Mouse (Mus musculus) forebrain, embryonic 12.5 days (tissue): ENCODE data around the gene Arhgap9. TPM values are rescaled to one million over a fixed set of nuclear protein-coding genes. Genes with fewer than 3 reads are reported as not detected.

Source experiments
- ATAC-seq: fragments of 200-750 bp; cut with Nextera tagmentation; 2 replicates; pipeline ENCODE4 v1.8.0; 2017; ENCODE audit warnings: moderate TSS enrichment; ENCODE audit not compliant: low FRiP score
- H3K27ac ChIP-seq: fragments of 300-500 bp; sonication (generic); 2 replicates; pipeline ENCODE4 v1.5.1; 2016; ENCODE audit warnings: mild to moderate bottlenecking
- H3K27me3 ChIP-seq: fragments of 300-500 bp; sonication (generic); 2 replicates; pipeline ENCODE4 v1.6.1; 2016; ENCODE audit warnings: mild to moderate bottlenecking
- H3K36me3 ChIP-seq: fragments of 300-500 bp; sonication (generic); replicated peaks from 2 replicates; pipeline ENCODE4 v1.6.1; 2016; ENCODE audit warnings: mild to moderate bottlenecking
- H3K4me1 ChIP-seq: fragments of 300-500 bp; sonication (generic); 2 replicates; pipeline ENCODE4 v1.6.1; 2016
- H3K4me2 ChIP-seq: fragments of 300-500 bp; sonication (generic); 2 replicates; pipeline ENCODE4 v1.6.1; 2016; ENCODE audit warnings: mild to moderate bottlenecking, moderate library complexity
- H3K4me3 ChIP-seq: fragments of 300-500 bp; sonication (generic); replicated peaks from 2 replicates; pipeline ENCODE4 v1.5.1; 2016; ENCODE audit warnings: mild to moderate bottlenecking
- H3K9ac ChIP-seq: fragments of 300-500 bp; sonication (generic); 2 replicates; pipeline ENCODE4 v1.6.1; 2016; ENCODE audit warnings: mild to moderate bottlenecking
- H3K9me3 ChIP-seq: fragments of 300-500 bp; sonication (generic); 2 replicates; pipeline ENCODE4 v1.6.1; 2016
- WGBS: fragments of 180-500 bp; shearing (Covaris S2); methylation state at CpG from one replicate; pipeline ENCODE4 v1.1.7; 2016; 5-methylcytosine and 5-hydroxymethylcytosine counted together
- polyA plus RNA-seq: library from polyadenylated mRNA; unstranded; fragments of >200 nt; fragmentation: Nextera tagmentation; extraction: Ambion mirVana; gene quantifications from 2 replicates; pipeline ENCODE4 v1.2.1, GENCODE M21; 2016

Arhgap9 gene
- polyA plus RNA-seq, 1 experiment from 2014 or later, result 1.3 TPM

DNA sequence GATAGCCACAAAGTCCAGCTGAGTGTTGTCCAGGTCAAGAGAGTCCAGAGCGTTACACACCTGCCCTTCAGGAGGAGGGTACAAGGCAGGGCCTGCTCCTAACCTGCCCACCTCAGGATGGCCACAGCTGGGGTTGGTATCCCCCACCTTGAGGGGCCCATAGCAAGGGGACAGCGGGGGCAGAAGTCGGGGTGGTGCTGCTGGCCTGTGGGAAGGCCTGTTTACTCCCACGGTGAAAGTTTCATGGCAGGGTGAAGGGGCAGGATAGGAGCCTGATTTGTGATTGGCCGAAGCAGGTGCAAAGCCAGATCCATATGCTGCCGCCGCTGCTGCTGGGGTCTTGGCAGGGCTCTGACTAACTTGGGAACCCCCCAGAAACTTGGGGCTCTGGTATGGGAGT lies 8.4 kb downstream of the Arhgap9 start:
- WGBS, result 82% methylated on average over 7 of the region's 7 CpGs
- H3K4me2 ChIP-seq, result no peak overlapping the region
- no peak overlapping the region for H3K4me3 ChIP-seq
- peaks cover 72% of the 10 kb centered on the region for H3K27me3 ChIP-seq
- H3K9me3 ChIP-seq, result no peaks in the 10 kb centered on the region
- H3K36me3 ChIP-seq, result 0 out of 2 replicates have a peak, but pooled peaks cover 2% of the 10 kb centered on the region
- ATAC-seq, result no peak
- H3K9ac ChIP-seq, result no peak overlapping the region
- H3K27ac ChIP-seq, result no peak overlapping the region
- peaks cover 18% of the 10 kb centered on the region for H3K4me1 ChIP-seq

DNA sequence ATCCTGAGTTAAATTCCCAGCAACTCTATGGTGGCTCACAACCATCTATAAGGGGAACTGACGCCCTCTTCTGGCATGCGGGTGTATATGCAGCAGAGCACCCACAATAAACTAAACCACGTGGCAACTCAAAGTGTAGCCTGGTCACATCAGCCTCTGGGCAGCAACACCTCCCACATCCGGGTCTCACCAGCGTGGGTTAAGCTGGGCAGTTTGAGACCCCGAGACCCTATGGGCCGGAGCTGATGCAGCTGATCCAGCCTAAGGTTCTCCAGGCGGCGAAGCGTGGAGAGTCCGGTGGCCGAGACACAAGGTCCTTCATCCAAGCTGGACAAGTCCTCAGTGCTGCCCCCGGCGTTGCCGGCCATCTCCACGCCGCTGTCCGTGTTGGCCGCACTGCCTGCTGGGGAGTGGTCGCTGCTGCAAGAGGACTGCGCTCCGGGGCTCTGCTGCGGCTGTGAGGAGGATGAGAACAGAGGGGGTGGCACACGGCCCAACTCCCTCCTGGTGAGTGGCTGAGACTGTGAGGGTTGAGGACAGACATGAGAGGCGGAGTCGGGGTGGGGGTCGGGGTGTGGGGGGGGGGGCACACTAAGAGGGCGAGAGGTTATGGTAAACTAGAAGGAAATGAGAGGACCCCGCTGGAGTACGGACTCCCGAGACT lies 10.6 kb downstream of the Arhgap9 start:
- Histone ChIP-seq H3K9ac (no peak overlapping the region), H3K4me2 (peak overlapping the region; percentile 45), H3K27me3 (peaks cover 51% of the 10 kb centered on the region), H3K27ac (no peak overlapping the region), H3K36me3 (0 out of 2 replicates have a peak, but pooled peaks cover 2% of the 10 kb centered on the region), H3K4me1 (peaks cover 5% of the 10 kb centered on the region), H3K4me3 (peak overlapping the region; percentile 33), H3K9me3 (no peaks in the 10 kb centered on the region)
- ATAC-seq, result 0 out of 2 replicates have a peak, but pooled peaks have one; percentile 14
- WGBS, result 28% methylated on average over 31 of the region's 31 CpGs

DNA sequence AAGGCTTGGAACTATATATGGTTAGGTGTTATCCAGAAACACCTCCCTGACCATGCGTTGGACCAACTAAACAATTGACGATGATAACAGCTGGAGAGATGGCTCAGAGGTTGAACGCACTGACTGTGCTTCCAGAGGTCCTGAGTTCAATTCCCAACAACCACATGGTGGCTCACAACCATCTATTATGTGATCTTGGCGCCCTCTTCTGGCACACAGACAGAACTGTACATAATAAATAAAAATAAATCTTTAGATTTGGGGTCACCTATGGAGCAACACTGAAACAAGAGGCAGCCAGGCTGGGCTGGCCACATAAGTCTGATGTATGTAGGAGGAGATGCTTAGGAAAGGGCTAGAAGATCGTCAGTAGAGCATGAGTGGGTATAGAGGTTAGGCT lies 11.4 kb downstream of the Arhgap9 start:
- Histone ChIP-seq H3K9me3 (no peaks in the 10 kb centered on the region), H3K9ac (no peak overlapping the region), H3K4me3 (no peak overlapping the region), H3K27ac (no peak overlapping the region), H3K4me1 (peaks cover 5% of the 10 kb centered on the region), H3K4me2 (no peak overlapping the region), H3K36me3 (0 out of 2 replicates have a peak, but pooled peaks cover 2% of the 10 kb centered on the region), H3K27me3 (peaks cover 45% of the 10 kb centered on the region)
- 63% methylated on average over 5 of the region's 5 CpGs for WGBS
- ATAC-seq, result no peak

DNA sequence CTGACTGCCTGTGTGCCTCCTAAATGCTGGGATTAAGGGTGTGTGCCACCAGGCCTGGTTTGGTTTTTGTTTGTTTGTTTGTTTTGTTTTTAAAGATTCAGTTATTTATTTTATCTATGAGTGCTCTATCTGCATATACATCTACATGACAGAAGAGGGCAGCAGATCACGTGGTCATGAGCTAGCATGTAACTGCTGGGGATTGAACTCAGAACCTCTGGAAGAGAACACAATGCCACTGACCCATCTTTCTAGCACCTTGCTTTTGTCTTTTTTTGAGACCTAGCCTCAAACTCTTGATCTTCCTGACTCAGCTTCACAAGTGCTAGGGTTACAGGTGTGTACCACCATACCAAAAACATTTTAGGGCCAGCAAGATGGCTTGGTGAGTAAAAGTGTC lies 13.5 kb downstream of the Arhgap9 start:
- H3K27ac ChIP-seq, result no peak overlapping the region
- peaks cover 40% of the 10 kb centered on the region for H3K27me3 ChIP-seq
- no peaks in the 10 kb centered on the region for H3K9me3 ChIP-seq
- H3K36me3 ChIP-seq, result 0 out of 2 replicates have a peak, but pooled peaks cover 2% of the 10 kb centered on the region
- 64% methylated on average over 1 of the region's 1 CpGs for WGBS
- no peak for ATAC-seq
- H3K4me1 ChIP-seq, result peaks cover 20% of the 10 kb centered on the region
- no peak overlapping the region for H3K4me2 ChIP-seq
- H3K4me3 ChIP-seq, result no peak overlapping the region
- no peak overlapping the region for H3K9ac ChIP-seq

DNA sequence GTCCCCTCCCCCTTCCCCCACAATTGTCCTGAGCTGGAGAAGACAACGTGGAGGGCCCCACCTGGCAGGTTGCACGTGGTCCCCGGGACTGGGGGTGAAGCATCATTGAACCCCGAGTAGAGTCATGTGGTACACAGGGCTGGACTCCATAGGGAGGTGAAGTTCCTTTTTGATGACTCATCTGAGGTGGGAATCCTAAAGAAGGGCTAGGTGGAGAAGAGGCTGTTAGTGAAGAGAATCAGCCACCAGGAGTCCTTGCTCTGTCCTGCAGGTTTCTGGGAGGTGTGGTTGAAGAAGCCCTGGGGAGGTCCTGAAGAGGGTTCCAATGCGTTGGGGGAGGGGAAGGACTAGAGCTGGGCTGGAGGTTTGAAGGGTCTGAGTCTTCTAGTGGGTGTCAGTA lies 15.2 kb downstream of the Arhgap9 start:
- H3K9ac ChIP-seq, result no peak overlapping the region
- 0 out of 2 replicates have a peak, but pooled peaks cover 2% of the 10 kb centered on the region for H3K36me3 ChIP-seq
- H3K4me1 ChIP-seq, result peaks cover 35% of the 10 kb centered on the region
- no peak overlapping the region for H3K27ac ChIP-seq
- H3K9me3 ChIP-seq, result no peaks in the 10 kb centered on the region
- no peak for ATAC-seq
- peaks cover 41% of the 10 kb centered on the region for H3K27me3 ChIP-seq
- no peak overlapping the region for H3K4me2 ChIP-seq
- H3K4me3 ChIP-seq, result no peak overlapping the region
- 82% methylated on average over 5 of the region's 5 CpGs for WGBS

DNA sequence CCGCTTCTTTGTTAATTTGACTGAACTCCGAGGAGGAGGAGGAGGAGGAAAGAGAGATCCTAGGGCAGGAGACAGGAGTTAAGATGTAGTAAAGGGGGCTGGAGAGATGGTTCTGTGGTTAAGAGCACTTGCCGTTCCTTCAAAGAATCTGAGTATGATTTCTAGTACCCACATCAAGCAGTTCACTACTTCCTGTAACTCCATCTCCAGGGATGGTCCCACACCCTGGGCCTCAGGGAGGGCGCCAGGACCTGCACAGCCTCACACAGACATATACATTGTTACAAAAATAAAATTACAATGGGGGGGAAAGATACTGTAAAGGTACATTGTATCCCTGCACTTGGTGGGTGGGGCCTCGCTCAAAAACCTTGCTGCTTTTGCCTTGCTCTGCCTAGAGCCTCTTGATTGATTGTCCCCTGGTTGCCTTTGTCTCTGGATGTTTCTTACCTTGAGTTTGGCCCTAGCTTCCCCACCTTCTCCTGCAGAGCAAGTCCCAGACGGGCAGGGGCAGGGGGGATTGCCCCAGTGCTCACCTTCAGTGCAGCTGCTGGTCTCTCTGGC lies 15.9 kb downstream of the Arhgap9 start:
- no peak overlapping the region for H3K4me3 ChIP-seq
- 87% methylated on average over 6 of the region's 6 CpGs for WGBS

DNA sequence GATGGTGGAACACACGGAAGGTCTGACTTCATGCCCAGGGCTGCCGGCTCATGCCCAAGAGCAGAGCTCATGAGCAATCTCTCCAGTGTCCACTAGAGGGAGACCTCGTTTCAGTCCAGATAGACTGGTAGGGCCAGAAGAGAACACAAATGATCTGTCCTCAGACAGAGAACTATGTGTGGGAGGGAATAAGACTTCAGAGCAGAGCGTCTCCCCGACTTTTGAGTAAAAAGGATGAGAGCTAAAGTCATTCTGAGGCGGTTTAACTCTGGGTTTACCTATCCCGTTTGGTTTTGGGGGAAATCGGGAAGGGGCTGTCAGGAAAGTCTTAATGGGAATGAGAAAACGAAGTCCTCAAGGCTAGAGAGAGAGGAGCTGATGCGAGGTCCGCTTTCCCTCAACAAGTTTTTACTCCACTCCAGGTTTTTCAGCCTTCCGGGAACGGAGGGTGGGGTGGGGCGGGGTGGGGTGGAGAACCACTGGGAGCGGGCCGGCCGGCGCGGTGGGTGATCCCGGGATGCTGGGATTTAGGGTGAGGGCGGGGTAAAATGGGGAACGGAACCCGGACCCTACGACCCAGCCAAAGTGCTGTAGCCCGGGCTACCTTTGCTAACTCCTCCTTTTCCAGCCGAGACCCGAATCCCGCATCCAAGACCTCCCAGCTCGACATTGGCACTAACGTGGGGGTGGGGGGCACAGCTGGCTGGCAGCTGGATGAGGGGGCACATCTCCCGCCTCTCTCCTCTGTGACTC lies 17.3 kb downstream of the Arhgap9 start:
- peak; percentile 75 for ATAC-seq
- peak overlapping the region; percentile 78 for H3K4me2 ChIP-seq
- WGBS, result under 1% methylated on average over 31 of the region's 31 CpGs
- H3K36me3 ChIP-seq, result no peaks in the 10 kb centered on the region
- H3K27me3 ChIP-seq, result peaks cover 42% of the 10 kb centered on the region
- peak overlapping the region; percentile 41 for H3K4me3 ChIP-seq
- H3K4me1 ChIP-seq, result peaks cover 38% of the 10 kb centered on the region
- peak overlapping the region; percentile 44; the same call in 1 of the 2 replicates for H3K9ac ChIP-seq
- H3K9me3 ChIP-seq, result no peaks in the 10 kb centered on the region
- peak overlapping the region; percentile 66 for H3K27ac ChIP-seq

More for the DNA sequence above, 15.9 kb downstream of the Arhgap9 start:
- no peak overlapping the region for H3K4me2 ChIP-seq
- no peak overlapping the region for H3K27ac ChIP-seq
- H3K4me1 ChIP-seq, result peaks cover 38% of the 10 kb centered on the region
- H3K9me3 ChIP-seq, result no peaks in the 10 kb centered on the region
- H3K36me3 ChIP-seq, result 0 out of 2 replicates have a peak, but pooled peaks cover 2% of the 10 kb centered on the region
- H3K9ac ChIP-seq, result no peak overlapping the region
- peaks cover 38% of the 10 kb centered on the region for H3K27me3 ChIP-seq
- ATAC-seq, result no peak

DNA sequence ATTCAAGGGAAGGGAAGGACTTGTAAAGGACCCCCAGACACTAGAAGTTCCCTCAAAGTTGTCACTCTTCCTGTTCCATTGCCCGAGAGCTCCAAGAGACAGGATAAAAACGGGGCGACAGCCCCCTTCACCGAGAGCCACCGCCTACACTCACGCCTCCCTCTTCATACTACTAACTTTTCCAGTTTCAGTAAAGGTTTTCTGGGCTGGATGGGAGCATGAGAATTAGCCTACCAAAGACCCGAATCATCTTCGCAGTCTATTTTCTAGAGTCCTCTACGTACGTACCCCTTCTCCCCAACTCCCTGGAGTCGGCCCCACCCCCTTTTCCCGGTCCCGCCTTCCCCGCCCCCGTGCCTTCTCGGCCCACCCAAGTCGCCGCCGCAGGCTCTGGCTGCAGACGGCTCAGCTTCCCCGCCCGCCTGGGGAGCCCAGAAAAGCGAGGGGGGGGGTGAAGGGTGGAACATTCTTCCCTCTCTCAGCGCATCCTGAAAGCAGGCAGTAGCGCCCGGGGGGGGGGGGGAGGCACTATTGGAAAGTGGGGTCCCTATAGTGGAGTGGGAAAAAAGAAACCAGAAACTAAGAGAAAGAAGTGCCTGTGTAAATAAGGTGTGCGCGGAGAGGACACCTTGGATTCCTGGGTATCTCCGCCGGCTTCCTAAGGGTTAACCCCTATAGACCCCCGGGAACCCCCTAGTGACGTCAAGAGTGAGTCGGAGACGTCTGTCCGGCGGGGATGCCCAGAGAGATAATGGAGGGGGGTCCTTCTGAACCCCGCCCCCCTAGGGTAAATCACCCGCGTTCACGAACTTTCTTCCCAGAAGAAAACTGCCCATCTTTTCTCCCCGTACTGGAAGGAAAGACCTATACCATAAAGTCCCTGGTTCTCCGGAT lies 18.2 kb downstream of the Arhgap9 start:
- peak overlapping the region; percentile 78 for H3K4me2 ChIP-seq
- peak overlapping the region; percentile 41 for H3K4me3 ChIP-seq
- under 1% methylated on average over 41 of the region's 42 CpGs for WGBS

DNA sequence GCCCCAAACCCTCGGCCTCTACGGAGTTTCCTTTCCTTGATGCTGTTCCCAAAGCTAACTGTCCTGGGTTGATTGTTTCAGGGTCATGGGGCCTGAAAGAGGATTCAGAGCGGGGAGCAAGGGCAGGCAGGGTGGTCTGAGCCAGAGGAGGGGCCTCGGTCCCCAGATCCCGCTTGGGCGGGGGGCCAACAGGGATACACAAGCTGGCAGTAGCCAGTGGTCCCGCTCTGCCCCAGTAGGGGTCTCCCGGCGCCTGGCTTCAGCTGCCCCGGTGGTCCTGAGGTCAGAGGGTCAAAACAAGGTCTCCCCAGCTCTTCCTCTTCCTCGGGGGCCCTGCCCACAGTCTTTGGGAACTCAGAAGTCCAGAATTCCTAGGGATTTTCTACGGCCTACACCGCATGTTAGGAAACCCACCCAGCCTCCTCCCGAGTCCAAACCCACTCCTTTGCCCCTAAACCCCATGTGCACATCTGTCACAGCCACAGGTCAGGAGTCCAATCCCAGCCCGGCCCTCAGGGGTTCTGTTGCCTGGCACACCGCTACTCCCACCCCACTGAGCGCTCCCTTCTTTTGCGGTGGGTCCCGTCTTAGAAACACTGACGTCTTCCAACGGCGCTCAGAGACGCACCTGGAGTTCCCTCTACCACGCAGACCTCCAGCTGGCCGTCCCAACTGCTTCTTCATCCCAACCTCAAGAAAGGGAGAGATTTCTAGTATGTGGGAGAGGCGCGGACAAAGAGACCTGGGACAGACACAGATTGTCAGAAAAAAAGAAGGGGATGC lies 19.0 kb downstream of the Arhgap9 start:
- WGBS, result under 1% methylated on average over 27 of the region's 27 CpGs

More for the DNA sequence above, 18.2 kb downstream of the Arhgap9 start:
- no peaks in the 10 kb centered on the region for H3K9me3 ChIP-seq
- peak; percentile 57 for ATAC-seq
- peak overlapping the region; percentile 44 for H3K9ac ChIP-seq
- peaks cover 42% of the 10 kb centered on the region for H3K27me3 ChIP-seq
- no peaks in the 10 kb centered on the region for H3K36me3 ChIP-seq
- peak overlapping the region; percentile 70 for H3K27ac ChIP-seq
- peaks cover 38% of the 10 kb centered on the region for H3K4me1 ChIP-seq

DNA sequence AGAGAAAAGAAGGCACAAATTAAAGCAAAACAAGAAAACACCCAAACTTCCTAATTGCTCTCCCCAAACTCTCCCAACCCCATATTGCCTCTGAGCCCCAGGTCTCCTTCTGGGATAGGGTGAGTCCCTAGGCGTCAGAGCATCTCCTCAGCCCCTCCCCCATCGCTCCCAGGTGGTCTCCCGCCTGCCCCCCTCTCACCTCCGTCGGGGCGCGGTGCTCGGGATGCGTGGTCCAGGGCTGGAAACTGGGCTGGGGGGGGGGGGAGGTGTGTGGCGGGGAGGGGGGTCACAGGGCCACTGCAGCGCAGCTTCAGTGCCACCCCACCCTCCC lies 19.6 kb downstream of the Arhgap9 start:
- no peaks in the 10 kb centered on the region for H3K36me3 ChIP-seq
- H3K4me1 ChIP-seq, result peaks cover 38% of the 10 kb centered on the region
- peak overlapping the region; percentile 41 for H3K4me3 ChIP-seq
- peaks cover 42% of the 10 kb centered on the region for H3K27me3 ChIP-seq
- 0% methylated on average over 9 of the region's 11 CpGs for WGBS
- peak overlapping the region; percentile 70 for H3K27ac ChIP-seq
- peak overlapping the region; percentile 78 for H3K4me2 ChIP-seq
- H3K9me3 ChIP-seq, result no peaks in the 10 kb centered on the region
- ATAC-seq, result no peak
- H3K9ac ChIP-seq, result peak overlapping the region; percentile 49; the same call in 1 of the 2 replicates

More for the DNA sequence above, 19.0 kb downstream of the Arhgap9 start:
- H3K4me1 ChIP-seq, result peaks cover 38% of the 10 kb centered on the region
- peak overlapping the region; percentile 44 for H3K9ac ChIP-seq
- peak overlapping the region; percentile 70 for H3K27ac ChIP-seq
- H3K9me3 ChIP-seq, result no peaks in the 10 kb centered on the region
- no peaks in the 10 kb centered on the region for H3K36me3 ChIP-seq
- H3K4me2 ChIP-seq, result peak overlapping the region; percentile 78
- peak overlapping the region; percentile 41 for H3K4me3 ChIP-seq
- peaks cover 42% of the 10 kb centered on the region for H3K27me3 ChIP-seq
- ATAC-seq, result peak; percentile 21; the same call in 1 of the 2 replicates
